Mouse (Mus musculus) kidney, postnatal 10 days (tissue): ENCODE measurements around the gene Zfp819.
"Not testable (repeated sequence)": the region's sequence is repeated elsewhere in the genome, so short reads cannot be mapped to it uniquely, and the experiment has no call there.

Source experiments
- DNase-seq: peaks from one replicate; pipeline ENCODE4 v3.0.0; 2021; ENCODE audit warnings: mixed read lengths

The Zfp819 gene

GRCm38 (mm10) chr7:43643046-43643652, 36.2 kb downstream of the Zfp819 start:
- no peak for DNase-seq

GRCm38 (mm10) chr7:43652683-43653082, 45.7 kb downstream of the Zfp819 start:
- no peak for DNase-seq

- DNase-seq: no peak
Measured at GRCm38 (mm10) chr7:43654519-43654918, 47.5 kb downstream of the Zfp819 start.

GRCm38 (mm10) chr7:43656232-43656631, 49.3 kb downstream of the Zfp819 start:
- no peak for DNase-seq

GRCm38 (mm10) chr7:43660002-43660401, 53.0 kb downstream of the Zfp819 start, which contains the start of gene Siglece:
Siglece (minus strand) TSS chr7:43660161.
- DNase-seq: no peak

- DNase-seq: no peak
Measured at GRCm38 (mm10) chr7:43662804-43663203, 55.8 kb downstream of the Zfp819 start.

GRCm38 (mm10) chr7:43667221-43667620, 60.3 kb downstream of the Zfp819 start:
- not testable (repeated sequence) for DNase-seq
